Mouse (Mus musculus) stomach, embryonic 14.5 days (tissue): ENCODE data around the gene Pds5b. TPM values are rescaled to one million over a fixed set of nuclear protein-coding genes. Genes with fewer than 3 reads are reported as not detected.
"Not testable (repeated sequence)": the region's sequence is repeated elsewhere in the genome, so short reads cannot be mapped to it uniquely, and the experiment has no call there.

Experiments used
- ATAC-seq: fragments of 200-750 bp; cut with Nextera tagmentation; 2 replicates; pipeline ENCODE4 v1.8.0; 2017; ENCODE audit warnings: low read depth, moderate TSS enrichment; ENCODE audit not compliant: insufficient number of reproducible peaks, insufficient read depth, low FRiP score
- H3K27ac ChIP-seq: fragments of 300-500 bp; sonication (generic); 2 replicates; pipeline ENCODE4 v1.5.1; 2014; ENCODE audit warnings: mild to moderate bottlenecking, low read length, moderate library complexity, mixed read lengths
- H3K27me3 ChIP-seq: fragments of 300-500 bp; sonication (generic); 2 replicates; pipeline ENCODE4 v1.6.1; 2014; ENCODE audit warnings: low read length, control low read depth, mixed read lengths; ENCODE audit not compliant: control insufficient read depth, insufficient read depth
- H3K36me3 ChIP-seq: fragments of 300-500 bp; sonication (generic); 2 replicates; pipeline ENCODE4 v1.6.1; 2014; ENCODE audit warnings: mild to moderate bottlenecking, control low read depth, low read length, moderate library complexity, mixed read lengths; ENCODE audit not compliant: control insufficient read depth, insufficient read depth
- H3K4me1 ChIP-seq: fragments of 300-500 bp; sonication (generic); 2 replicates; pipeline ENCODE4 v1.6.1; 2014; ENCODE audit warnings: low read length, control low read depth, mixed read lengths; ENCODE audit not compliant: control insufficient read depth, insufficient read depth
- H3K4me2 ChIP-seq: fragments of 300-500 bp; sonication (generic); replicated peaks from 2 replicates; pipeline ENCODE4 v1.6.1; 2014; ENCODE audit warnings: low read depth, low read length, control low read depth
- H3K4me3 ChIP-seq: fragments of 300-500 bp; sonication (generic); 2 replicates; pipeline ENCODE4 v1.5.1; 2014; ENCODE audit warnings: low read depth, low read length, control low read depth
- H3K9ac ChIP-seq: fragments of 300-500 bp; sonication (generic); replicated peaks from 2 replicates; pipeline ENCODE4 v1.6.1; 2014; ENCODE audit warnings: low read depth, mild to moderate bottlenecking, control low read depth, low read length, moderate library complexity, mixed read lengths
- H3K9me3 ChIP-seq: fragments of 300-500 bp; sonication (generic); 2 replicates; pipeline ENCODE4 v1.6.1; 2016; ENCODE audit warnings: low read depth, low read length, control low read depth; ENCODE audit not compliant: control insufficient read depth
- WGBS: fragments of 180-500 bp; shearing (Covaris S2); extraction: QIAGEN DNeasy Blood & Tissue Kit; methylation state at CpG from one replicate; pipeline ENCODE4 v1.1.7; 2014; 5-methylcytosine and 5-hydroxymethylcytosine counted together
- polyA plus RNA-seq: library from polyadenylated mRNA; unstranded; fragments of >200 nt; fragmentation: Nextera tagmentation; extraction: Ambion mirVana; gene quantifications from 2 replicates; pipeline ENCODE4 v1.2.1, GENCODE M21; 2014

Gene Pds5b
- polyA plus RNA-seq = 52.9 and 55.6 TPM in 2 replicates

DNA sequence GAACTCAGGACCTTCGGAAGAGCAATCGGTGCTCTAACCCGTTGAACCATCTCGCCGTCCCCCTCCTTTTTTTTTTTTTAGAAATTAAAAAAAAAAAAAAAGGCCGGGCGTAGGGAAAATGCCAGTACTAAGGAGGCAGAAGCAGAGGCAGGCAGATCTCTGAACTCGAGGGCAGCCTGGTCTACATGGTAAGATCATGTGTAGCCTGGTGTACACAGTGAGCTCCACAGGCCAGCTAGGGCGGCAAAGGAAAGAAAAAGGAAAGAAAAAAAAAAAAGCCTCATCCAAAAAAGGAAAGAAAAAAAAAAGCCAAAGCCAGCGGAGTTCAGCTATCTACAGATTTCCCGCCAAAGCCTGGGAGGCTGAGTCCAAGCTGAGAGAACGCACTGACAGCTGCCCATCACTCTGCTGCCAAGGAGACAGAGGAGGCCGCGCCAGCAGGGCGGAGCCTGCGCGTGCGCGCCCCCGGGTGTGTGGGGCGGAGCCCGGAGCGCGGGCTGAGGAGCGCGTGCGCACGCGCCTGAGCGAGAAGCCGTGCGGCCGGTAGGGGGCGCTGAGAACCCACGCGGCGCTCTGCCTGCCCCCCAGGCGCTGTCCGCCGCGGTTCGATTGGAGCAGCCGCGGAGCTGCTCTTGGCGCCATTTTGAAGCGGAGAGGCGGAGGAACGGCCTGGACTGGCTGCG is at the start of gene Pds5b:
TSS of gene Pds5b (plus strand) at position 587 of the 683 bp plus-strand sequence.
- H3K27me3 ChIP-seq = no peaks in the 10 kb centered on the region
- H3K9me3 ChIP-seq = no peaks in the 10 kb centered on the region
- 0 out of 2 replicates have a peak, but pooled peaks cover 4% of the 10 kb centered on the region for H3K4me1 ChIP-seq
- ATAC-seq = peak; percentile 97
- 13% methylated on average over 48 of the region's 49 CpGs for WGBS
- peak within 1 kb of the TSS; percentile 90 for H3K9ac ChIP-seq
- H3K36me3 ChIP-seq = no peaks in the 10 kb centered on the region
- peak within 1 kb of the TSS; percentile 60 for H3K4me2 ChIP-seq
- peak within 1 kb of the TSS; percentile 70 for H3K4me3 ChIP-seq
- peak within 1 kb of the TSS; percentile 94 for H3K27ac ChIP-seq

DNA sequence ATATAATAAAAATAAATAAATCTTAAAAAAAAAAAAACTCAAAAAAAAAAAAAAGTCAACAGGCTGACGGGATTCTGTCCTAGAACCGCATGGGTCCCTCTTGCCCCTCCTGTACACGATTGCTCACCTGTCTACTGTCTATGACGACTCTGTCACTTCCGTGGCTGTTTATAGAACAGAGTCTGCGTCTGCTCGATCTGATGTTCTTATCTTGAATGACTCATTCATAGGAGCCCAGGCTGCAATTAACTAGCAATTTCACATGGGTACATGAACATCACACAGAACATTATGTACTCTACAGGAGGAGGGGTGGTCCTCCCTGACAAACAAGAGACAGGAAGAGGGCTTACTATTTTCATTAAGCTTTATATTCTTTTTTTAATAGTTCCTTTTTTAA is 48.0 kb upstream of the Pds5b start:
- ATAC-seq = no peak
- no peaks in the 10 kb centered on the region for H3K27me3 ChIP-seq
- no peak overlapping the region for H3K4me3 ChIP-seq
- no peak overlapping the region for H3K27ac ChIP-seq
- 75% methylated on average over 7 of the region's 7 CpGs for WGBS
- no peaks in the 10 kb centered on the region for H3K4me1 ChIP-seq
- no peak overlapping the region for H3K9ac ChIP-seq
- H3K4me2 ChIP-seq = no peak overlapping the region
- H3K9me3 ChIP-seq = no peaks in the 10 kb centered on the region
- H3K36me3 ChIP-seq = no peaks in the 10 kb centered on the region; the same call in 1 of the 2 replicates

DNA sequence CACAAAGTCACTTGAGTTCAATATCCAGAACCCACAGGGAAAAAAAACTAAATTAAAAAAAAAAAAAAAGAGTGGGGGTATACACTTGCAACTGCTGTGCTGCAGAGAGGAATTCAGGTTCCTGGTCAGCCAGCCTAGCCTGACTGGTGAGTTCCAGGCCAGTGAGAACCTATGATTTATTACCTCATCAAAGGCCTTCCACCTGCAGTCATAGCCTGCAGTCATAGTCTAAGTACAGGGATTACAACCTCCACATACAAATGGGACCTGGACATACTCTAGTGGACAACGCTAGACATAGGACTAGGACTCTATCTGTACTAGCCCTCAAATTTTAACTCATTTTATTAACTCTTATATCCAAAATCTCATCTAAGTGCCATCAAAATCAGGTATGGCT is 44.3 kb upstream of the Pds5b start:
- Histone ChIP-seq H3K9ac (no peak overlapping the region), H3K27me3 (no peaks in the 10 kb centered on the region), H3K9me3 (no peaks in the 10 kb centered on the region), H3K27ac (no peak overlapping the region), H3K4me2 (no peak overlapping the region), H3K36me3 (no peaks in the 10 kb centered on the region; the same call in 1 of the 2 replicates), H3K4me3 (no peak overlapping the region), H3K4me1 (no peaks in the 10 kb centered on the region)
- ATAC-seq = no peak
- WGBS = 94% methylated on average over 1 of the region's 1 CpGs

DNA sequence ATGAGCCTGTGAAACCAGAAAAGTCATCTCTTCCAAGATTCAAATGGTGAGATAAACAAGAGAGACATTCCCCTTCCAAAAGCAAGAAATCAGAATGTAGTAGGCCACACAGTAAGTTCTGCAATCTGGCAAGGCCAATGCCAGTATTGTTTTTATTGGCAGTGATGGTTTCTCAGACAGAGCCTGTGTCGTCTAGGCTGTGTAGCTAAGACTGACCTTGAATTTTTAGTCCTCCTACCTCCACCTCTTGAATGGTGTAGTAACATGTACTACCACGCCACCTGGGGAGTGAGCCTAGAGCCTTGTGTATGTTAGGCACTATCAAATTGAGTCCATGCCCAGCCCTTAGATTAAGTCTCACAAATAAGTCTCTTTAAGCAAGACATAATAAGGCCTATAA is 43.8 kb upstream of the Pds5b start:
- no peaks in the 10 kb centered on the region for H3K9me3 ChIP-seq
- no peak overlapping the region for H3K4me3 ChIP-seq
- no peak overlapping the region for H3K27ac ChIP-seq
- H3K36me3 ChIP-seq = no peaks in the 10 kb centered on the region; the same call in 1 of the 2 replicates
- H3K4me1 ChIP-seq = no peaks in the 10 kb centered on the region
- no peak overlapping the region for H3K4me2 ChIP-seq
- no peaks in the 10 kb centered on the region for H3K27me3 ChIP-seq
- no peak overlapping the region for H3K9ac ChIP-seq
- no peak for ATAC-seq
- WGBS = 81% methylated on average over 2 of the region's 2 CpGs

DNA sequence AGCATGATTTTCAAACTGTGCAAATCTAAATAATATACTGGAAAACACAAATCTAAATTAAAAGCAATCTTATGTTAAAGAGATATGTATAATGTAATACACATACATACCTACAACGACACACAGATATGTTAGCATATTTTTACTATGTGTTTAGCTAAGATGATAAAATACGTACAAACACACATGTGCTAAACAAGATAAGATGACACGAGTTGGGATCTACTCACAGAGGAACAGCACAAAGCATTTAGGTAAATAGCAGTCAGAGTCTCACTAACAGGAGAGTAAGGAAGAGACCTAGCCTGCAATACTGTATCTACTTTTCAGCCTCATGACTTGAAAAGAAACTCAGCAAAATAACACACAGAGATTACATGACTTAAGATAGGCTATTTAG is 32.1 kb upstream of the Pds5b start:
- H3K9me3 ChIP-seq = no peaks in the 10 kb centered on the region
- no peak overlapping the region for H3K4me3 ChIP-seq
- WGBS = 86% methylated on average over 3 of the region's 3 CpGs
- H3K4me2 ChIP-seq = no peak overlapping the region
- no peak for ATAC-seq
- H3K36me3 ChIP-seq = peaks cover 31% of the 10 kb centered on the region
- H3K27me3 ChIP-seq = no peaks in the 10 kb centered on the region
- H3K4me1 ChIP-seq = no peaks in the 10 kb centered on the region
- H3K9ac ChIP-seq = no peak overlapping the region
- no peak overlapping the region for H3K27ac ChIP-seq

DNA sequence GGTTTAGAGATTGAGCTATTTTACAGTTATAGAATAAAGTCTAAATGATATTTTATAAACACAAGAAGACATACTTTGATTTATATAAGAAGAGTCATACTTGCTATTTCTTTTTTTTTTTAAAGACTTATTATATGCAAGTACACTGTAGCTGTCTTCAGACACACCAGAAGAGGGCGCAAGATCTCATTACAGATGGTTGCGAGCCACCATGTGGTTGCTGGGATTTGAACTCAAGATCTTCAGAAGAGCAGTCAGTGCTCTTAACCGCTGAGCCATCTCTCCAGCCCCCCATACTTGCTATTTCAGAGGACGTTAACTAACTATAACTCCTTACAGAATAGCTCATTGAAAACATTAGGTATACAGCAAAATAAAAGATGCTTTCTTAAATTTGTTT is 30.1 kb upstream of the Pds5b start:
- WGBS = 93% methylated on average over 4 of the region's 4 CpGs
- peaks cover 29% of the 10 kb centered on the region for H3K36me3 ChIP-seq

DNA sequence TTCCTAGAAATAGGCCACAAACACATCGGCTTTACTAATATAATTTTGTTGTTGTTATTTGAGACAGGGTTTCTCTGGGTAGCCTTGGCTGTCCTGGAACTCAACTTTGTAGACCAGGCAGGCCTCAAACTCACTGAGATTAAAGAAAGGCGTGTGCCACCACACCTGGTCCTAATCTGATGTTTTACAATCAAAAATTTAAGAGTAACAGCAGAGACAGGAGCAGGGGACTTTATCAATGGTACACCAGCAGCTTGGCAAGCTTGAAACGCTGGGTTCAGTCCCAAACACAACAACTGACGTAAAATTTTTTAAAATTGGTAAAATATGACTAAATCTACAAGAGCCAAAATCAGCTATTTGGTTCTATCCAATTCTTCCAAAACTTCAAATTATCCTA is 28.6 kb upstream of the Pds5b start:
- Histone ChIP-seq H3K9ac (no peak overlapping the region), H3K27me3 (no peaks in the 10 kb centered on the region), H3K9me3 (no peaks in the 10 kb centered on the region), H3K36me3 (peaks cover 38% of the 10 kb centered on the region), H3K4me3 (no peak overlapping the region), H3K4me1 (no peaks in the 10 kb centered on the region), H3K27ac (no peak overlapping the region), H3K4me2 (no peak overlapping the region)
- 92% methylated on average over 4 of the region's 4 CpGs for WGBS
- no peak for ATAC-seq

More for the DNA sequence above, 30.1 kb upstream of the Pds5b start:
- not testable (repeated sequence) for ATAC-seq, H3K27ac ChIP-seq, H3K4me2 ChIP-seq, H3K27me3 ChIP-seq, H3K4me1 ChIP-seq, H3K9me3 ChIP-seq, H3K9ac ChIP-seq, H3K4me3 ChIP-seq

DNA sequence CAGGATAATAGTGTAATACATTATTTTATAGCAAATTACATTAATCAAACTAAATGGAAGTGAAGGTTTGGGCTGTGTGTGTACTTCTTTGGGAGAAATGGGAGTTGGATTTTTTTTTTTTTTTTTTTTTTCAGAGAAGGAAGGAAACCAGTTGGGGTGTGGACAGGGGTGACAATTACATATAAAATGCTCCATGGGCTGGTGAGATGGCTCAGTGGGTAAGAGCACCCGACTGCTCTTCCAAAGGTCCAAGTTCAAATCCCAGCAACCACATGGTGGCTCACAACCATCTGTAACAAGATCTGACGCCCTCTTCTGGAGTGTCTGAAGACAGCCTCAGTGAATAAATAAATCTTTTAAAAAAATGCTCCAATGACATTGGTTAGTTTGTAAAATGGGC is 21.0 kb upstream of the Pds5b start:
- H3K9ac ChIP-seq = no peak overlapping the region
- H3K4me2 ChIP-seq = no peak overlapping the region
- 89% methylated on average over 2 of the region's 2 CpGs for WGBS
- peaks cover 10% of the 10 kb centered on the region; the same call in 1 of the 2 replicates for H3K36me3 ChIP-seq
- H3K27ac ChIP-seq = no peak overlapping the region
- ATAC-seq = no peak
- H3K27me3 ChIP-seq = no peaks in the 10 kb centered on the region
- H3K4me3 ChIP-seq = no peak overlapping the region
- no peaks in the 10 kb centered on the region for H3K9me3 ChIP-seq
- H3K4me1 ChIP-seq = no peaks in the 10 kb centered on the region

DNA sequence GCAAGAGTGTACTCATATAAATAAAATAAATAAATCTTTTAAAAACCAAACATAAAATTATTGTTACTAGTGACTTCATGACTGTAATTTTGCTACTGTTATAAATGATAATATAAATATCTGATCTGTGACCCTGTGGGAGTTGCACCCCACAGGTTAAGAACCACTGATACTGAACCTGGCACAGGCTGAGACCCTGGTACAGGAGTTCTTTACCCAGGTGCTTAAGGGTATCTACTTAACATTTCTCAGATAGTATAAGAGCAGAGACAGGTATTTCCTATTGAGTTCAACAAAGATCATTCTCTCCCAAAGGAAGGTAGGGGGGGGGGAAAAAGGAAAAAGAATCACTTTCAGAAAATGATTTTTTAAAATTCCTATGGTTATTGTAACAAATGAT is 19.0 kb upstream of the Pds5b start:
- H3K4me1 ChIP-seq = no peaks in the 10 kb centered on the region
- no peak for ATAC-seq

More for the DNA sequence above, 19.0 kb upstream of the Pds5b start:
- Histone ChIP-seq H3K9me3 (no peaks in the 10 kb centered on the region), H3K4me2 (no peak overlapping the region), H3K9ac (no peak overlapping the region), H3K4me3 (no peak overlapping the region), H3K27me3 (no peaks in the 10 kb centered on the region), H3K36me3 (peaks cover 4% of the 10 kb centered on the region; the same call in 1 of the 2 replicates), H3K27ac (no peak overlapping the region)
